In genomic region chr12:92723022-92723421, GRCm38 (mm10) we compare ENCODE assay signal across 18 mouse cellular contexts.
"Had no signal": no experiment of that assay in that cellular context is flagged by ENCODE, and none has a peak within 500 bp of the region (broad histone marks: within the 10 kb centered on the region; RNA-seq: fewer than 3 reads in every experiment).

No protein-coding gene starts in this region.

- DNase-seq: liver, postnatal 0 days; lung, adult 2 months; lung, postnatal 14 days; lung, postnatal 36 days; right cerebral cortex, postnatal 25 days; thymus, adult 18-20 months; thymus, postnatal 14 days; thymus, postnatal 36 days had no signal

- H3K27ac ChIP-seq: liver, embryonic 15.5 days; lung, embryonic 15.5 days; macrophage; midbrain, embryonic 13.5 days; midbrain, embryonic 15.5 days; neural tube, embryonic 12.5 days; stomach, embryonic 15.5 days; stomach, postnatal 0 days had no signal

- ATAC-seq: liver, postnatal 0 days; lung, postnatal 0 days; midbrain, embryonic 13.5 days; midbrain, embryonic 15.5 days had no signal

- H3K4me3 ChIP-seq: liver, embryonic 15.5 days; lung, embryonic 15.5 days; megakaryocyte, embryonic 14.5 days; midbrain, embryonic 13.5 days; midbrain, embryonic 15.5 days; neural tube, embryonic 12.5 days; stomach, embryonic 15.5 days had no signal
